Mouse (Mus musculus): ENCODE data around the gene Hoxa4.

DNA sequence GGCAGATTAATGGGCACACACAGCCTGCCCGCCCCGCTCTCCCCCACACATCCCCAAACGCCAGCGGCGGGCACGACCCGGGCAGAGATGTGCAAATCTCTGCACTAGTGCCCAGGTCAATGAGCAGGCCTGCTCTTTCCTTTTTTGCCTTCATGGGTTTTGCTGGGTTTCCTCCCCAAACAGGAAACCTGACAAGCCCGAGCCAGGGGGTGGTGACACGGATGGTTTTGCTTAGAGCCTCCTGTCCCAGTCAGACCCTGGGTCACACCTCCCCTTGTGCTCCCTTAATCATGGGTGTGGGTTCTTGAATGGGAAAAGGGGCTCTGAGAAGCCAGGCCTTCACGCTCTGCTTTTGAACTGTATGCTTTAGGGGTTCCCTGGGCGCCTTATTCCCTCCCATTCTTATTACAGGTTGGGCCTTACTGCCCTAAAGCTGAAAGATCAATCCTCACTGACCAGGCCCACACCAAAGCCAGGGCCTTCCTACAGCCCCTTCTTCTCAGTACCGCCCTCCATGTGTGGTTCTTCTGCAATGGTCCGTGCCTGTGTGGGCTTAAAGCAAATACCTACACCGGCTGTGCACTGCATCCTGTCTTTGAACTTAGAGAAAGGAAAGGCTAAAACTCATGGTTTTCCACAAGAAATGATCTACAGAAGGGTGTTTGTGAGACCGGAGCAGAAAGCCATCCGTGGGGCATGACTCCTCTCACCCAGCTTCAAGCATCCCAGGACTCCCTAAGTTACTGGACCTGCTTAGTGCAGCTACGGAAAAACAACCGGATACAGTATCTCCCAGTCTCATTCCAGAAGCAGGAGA is 17.5 kb upstream of the Hoxa4 start:
- no peak for TF ChIP-seq EP300 (IDR thresholded peaks at IDR 0.05; ENCODE audit: low read depth)
- no peak for TF ChIP-seq CTCF (IDR thresholded peaks at IDR 0.05; ENCODE audit: low read depth)
